Mouse (Mus musculus) right cerebral cortex, postnatal 14 days (tissue): ENCODE results near the gene Tubg1.

ENCODE experiments used
- DNase-seq: peaks from one replicate; pipeline ENCODE4 v3.0.0; 2022

The Tubg1 gene

GRCm38 (mm10) chr11:101119761-101120544 is at the start of gene Tubg1, which contains the start of gene Retreg3:
Gene Tubg1, plus strand, starts transcription at chr11:101119938.
Gene Retreg3, minus strand, starts transcription at chr11:101119893.
- peak; percentile 100 for DNase-seq

- DNase-seq, result no peak
Observed at GRCm38 (mm10) chr11:101070189-101070527, 49.6 kb upstream of the Tubg1 start.

- DNase-seq, result no peak
Observed at GRCm38 (mm10) chr11:101070987-101071386, 48.8 kb upstream of the Tubg1 start.

GRCm38 (mm10) chr11:101071810-101072428 is 47.8 kb upstream of the Tubg1 start:
- DNase-seq, result no peak

- no peak for DNase-seq
Observed at GRCm38 (mm10) chr11:101078121-101078520, 41.6 kb upstream of the Tubg1 start, which contains the start of gene Hsd17b1. Gene Hsd17b1, plus strand, starts transcription at chr11:101078411.

GRCm38 (mm10) chr11:101079746-101080145 is 40.0 kb upstream of the Tubg1 start:
- no peak for DNase-seq

- DNase-seq, result no peak
Observed at GRCm38 (mm10) chr11:101080421-101080820, 39.3 kb upstream of the Tubg1 start.

- DNase-seq, result no peak
Observed at GRCm38 (mm10) chr11:101081659-101082058, 38.1 kb upstream of the Tubg1 start.

- DNase-seq, result peak; percentile 80
Observed at GRCm38 (mm10) chr11:101082208-101083082, 37.3 kb upstream of the Tubg1 start, which contains the start of gene Coasy. Gene Coasy, plus strand, starts transcription at chr11:101082565.

GRCm38 (mm10) chr11:101083083-101083697 is 36.5 kb upstream of the Tubg1 start:
- DNase-seq, result no peak

GRCm38 (mm10) chr11:101084246-101084645 is 35.5 kb upstream of the Tubg1 start:
- no peak for DNase-seq

GRCm38 (mm10) chr11:101084811-101085210 is 34.9 kb upstream of the Tubg1 start:
- no peak for DNase-seq

- DNase-seq, result no peak
Observed at GRCm38 (mm10) chr11:101085617-101086322, 34.0 kb upstream of the Tubg1 start.

- no peak for DNase-seq
Observed at GRCm38 (mm10) chr11:101086323-101086674, 33.4 kb upstream of the Tubg1 start.

- peak; percentile 91 for DNase-seq
Observed at GRCm38 (mm10) chr11:101086756-101087681, 32.7 kb upstream of the Tubg1 start, which contains the start of gene Mlx. Gene Mlx, plus strand, starts transcription at chr11:101087277.

- no peak for DNase-seq
Observed at GRCm38 (mm10) chr11:101087682-101088055, 32.1 kb upstream of the Tubg1 start.

GRCm38 (mm10) chr11:101089931-101090330 is 29.8 kb upstream of the Tubg1 start:
- no peak for DNase-seq

- no peak for DNase-seq
Observed at GRCm38 (mm10) chr11:101094930-101095313, 24.8 kb upstream of the Tubg1 start.

GRCm38 (mm10) chr11:101095314-101096024 is 24.3 kb upstream of the Tubg1 start, which contains the start of gene Psmc3ip:
Gene Psmc3ip, minus strand, starts transcription at chr11:101095436.
- peak; percentile 93 for DNase-seq

- DNase-seq, result no peak
Observed at GRCm38 (mm10) chr11:101098231-101098630, 21.5 kb upstream of the Tubg1 start.
